Mouse (Mus musculus) frontal cortex, adult (tissue): ENCODE results near the gene S100b.

Experiments used
- ATAC-seq: cut with Nextera tagmentation; 2 replicates; pipeline ENCODE4 v1.9.2; 2017; ENCODE audit warnings: mild to moderate bottlenecking, moderate library complexity, mixed read lengths; ENCODE audit not compliant: low TSS enrichment

Gene S100b

DNA sequence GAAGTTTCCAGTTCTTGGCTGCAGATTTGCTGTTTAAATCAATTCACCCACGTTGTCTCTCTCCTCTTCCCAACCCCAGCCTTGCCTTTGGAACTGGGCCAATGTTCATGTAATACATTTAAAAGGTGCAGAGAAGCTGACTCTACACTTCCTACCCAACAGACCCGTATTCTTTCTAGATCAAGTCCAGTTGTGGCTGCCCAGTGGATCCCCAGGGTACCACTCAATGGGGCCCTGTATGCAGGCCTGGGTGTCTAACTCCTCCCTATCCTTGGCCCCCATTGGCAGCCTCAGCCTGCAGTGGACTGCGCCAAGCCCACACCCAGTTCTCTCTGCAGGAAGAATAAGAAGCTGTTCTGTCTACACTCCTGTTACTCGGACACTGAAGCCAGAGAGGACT, at the start of gene S100b:
Gene S100b (plus strand): TSS at position 318 of the 400 bp plus-strand sequence.
- peak; percentile 77 for ATAC-seq

DNA sequence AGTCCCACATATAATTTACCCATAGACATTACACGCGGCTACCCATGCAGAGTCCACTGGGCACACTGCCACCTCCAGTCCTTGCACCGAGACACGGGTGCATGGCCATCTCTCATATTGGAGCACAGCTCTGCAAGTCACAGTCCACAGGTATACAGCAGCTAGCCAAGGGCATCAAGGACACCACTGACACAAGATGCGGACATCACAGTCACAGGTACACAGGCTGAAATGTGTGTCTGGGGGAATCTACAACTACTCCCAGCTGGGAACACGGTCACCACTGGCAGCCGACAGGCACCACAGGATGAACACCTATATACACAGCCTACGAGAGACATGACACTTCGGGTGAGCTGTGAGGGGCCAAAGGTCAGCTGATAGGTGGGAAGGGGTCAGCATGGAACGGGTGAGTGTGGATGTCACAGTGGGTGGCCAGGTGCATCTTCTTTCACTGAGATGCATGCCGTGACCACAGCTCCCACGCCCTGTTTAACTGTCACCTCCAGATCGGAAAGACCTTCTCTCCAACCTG, 46.3 kb upstream of the S100b start:
- ATAC-seq, result no peak

DNA sequence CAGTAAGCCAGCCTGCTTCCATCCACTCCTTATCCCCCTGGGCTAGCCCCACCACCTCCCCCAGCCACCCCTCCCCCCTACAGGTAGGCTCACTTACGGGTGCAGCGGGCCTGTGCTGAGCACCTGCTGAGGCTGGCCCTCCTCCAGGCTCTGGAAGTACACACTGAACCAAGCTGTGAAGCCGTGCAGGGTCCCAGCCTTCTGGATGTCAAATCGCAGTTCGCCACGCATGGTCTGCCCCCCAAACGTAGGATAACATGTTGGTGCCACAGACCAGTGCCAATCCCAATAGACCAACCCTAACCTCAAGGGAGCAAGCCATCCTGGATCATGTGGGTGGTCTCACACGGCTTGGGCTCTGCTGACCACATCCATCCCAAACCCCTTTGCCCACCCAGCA, 44.4 kb upstream of the S100b start:
- no peak for ATAC-seq

DNA sequence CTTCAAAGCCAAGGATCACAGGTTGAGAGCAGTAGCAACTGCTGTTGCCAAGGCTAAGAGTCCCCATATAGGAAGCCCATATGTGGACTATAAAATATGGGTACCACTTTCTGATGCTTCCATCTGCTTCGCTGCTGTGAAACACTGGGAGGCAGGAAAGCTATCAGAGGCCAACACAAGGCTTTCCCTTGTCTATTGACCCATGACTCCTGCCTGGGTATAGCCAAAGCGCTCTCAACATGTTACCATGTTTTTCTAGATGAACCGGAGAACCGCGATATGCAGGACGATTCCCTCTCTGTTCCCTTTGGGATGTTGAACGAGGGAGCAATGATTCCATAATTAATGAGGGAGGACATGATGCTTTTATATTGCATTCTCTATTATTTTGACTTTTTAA, 42.8 kb upstream of the S100b start:
- ATAC-seq, result no peak

DNA sequence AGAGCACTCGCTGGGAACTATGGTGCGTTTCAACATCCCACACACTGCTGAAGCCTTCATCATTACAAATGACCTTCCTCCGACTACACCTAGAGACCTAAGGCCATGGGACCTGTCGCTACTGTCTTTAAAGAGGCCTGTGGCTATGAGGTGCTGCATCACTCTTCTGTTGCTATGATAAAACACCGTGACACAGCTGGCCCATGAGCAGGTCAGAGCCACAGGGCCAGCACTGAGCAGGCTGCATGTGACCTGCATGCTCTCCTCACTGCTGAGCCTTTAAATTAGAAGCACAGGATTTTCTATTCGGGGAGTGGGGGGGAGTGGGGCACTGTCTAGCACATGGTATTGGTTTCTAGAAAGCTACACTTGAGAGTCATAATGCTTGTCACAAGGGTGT, 41.5 kb upstream of the S100b start:
- no peak for ATAC-seq

DNA sequence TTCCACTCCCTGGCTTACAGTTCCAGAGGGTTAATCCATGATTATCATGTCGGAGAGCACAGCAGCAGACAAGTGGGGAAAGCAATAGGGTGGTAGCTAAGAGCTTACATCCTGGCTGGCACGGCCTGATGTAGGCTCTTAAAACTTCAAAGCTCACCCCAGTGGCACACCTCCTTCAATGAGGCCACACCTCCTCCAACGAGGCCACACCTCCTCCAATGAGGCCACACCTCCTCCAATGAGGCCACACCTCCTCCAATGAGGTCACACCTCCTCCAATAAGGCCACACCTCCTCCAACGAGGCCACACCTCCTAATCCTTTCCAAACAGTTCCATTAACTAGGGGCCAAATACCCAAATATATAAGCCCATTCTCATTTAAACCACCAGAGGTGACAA, 39.5 kb upstream of the S100b start:
- ATAC-seq, result no peak

DNA sequence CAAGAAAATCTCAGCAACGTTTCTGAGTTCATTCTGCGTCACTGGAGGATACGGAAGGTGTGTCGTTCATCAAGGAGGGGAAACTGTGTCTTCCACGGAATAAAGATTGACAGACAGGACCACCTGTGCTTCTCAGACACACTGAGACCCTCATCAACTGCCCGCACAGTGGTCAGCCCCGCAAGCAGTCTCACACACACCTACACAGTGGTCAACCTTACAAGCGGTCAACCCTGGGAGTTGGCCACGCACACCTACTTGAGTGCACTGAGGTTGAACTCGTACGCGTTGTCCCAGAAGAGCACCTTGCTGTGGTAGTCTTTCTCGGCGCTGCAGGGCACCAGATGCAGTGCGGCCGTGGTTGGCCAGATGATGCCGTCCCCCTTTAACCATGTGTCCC, 36.6 kb upstream of the S100b start:
- no peak for ATAC-seq

DNA sequence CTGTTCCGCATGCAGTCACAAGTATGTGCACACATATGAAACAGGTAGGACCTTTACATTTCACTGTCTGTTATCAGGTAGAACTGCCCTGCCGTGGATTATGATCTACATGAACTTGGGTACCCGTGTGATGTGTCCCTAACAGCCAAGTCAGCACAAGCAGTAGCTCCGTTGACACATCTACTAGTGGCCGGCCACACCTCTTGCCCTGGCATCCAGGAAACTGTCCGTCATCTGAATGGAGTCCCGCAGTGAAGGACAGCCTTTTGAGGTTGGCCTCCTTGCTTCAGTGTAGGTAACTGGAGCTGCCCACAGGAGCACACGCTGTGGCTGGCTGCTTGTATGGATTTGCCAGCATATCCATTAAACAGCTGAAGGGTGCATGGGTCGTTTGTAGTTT, 35.4 kb upstream of the S100b start:
- no peak for ATAC-seq

DNA sequence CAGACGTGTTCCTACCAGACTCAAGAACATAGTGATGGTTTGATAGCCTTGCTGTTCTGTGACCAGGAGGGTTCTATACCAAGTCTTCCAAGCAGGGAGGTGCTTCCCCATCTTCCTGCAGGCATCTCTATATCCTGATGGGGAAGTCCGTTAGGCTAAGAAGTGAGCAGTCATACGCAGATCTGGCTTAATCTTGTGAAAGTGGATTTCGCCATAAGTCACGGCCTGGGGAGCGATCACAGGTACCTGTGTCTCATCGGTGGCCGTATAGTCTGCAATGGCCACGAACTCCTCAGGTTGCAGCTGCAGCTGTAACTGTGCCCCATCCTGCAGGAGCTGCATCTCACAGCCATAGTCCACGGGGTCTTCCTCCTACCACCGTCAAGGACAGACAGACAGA, 27.7 kb upstream of the S100b start:
- ATAC-seq, result no peak

DNA sequence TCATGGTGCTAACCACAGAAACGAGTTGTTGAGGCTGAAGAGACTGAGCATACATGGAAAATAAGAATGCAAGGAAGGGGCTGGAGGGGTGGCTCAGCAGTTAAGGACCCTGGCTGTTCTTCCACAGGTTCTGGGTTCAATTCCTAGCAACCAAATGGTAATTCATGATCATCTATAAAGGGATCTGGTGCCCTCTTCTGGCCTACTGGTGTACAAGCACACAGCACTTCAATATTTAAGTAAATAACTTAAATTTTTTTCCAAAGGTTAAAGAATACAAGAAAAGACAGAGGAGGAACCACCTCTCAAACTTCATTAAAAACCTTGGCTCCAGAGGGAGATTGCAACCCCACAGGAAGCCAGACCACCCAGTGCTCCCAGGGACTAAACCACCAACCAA, 24.0 kb upstream of the S100b start:
- no peak for ATAC-seq

DNA sequence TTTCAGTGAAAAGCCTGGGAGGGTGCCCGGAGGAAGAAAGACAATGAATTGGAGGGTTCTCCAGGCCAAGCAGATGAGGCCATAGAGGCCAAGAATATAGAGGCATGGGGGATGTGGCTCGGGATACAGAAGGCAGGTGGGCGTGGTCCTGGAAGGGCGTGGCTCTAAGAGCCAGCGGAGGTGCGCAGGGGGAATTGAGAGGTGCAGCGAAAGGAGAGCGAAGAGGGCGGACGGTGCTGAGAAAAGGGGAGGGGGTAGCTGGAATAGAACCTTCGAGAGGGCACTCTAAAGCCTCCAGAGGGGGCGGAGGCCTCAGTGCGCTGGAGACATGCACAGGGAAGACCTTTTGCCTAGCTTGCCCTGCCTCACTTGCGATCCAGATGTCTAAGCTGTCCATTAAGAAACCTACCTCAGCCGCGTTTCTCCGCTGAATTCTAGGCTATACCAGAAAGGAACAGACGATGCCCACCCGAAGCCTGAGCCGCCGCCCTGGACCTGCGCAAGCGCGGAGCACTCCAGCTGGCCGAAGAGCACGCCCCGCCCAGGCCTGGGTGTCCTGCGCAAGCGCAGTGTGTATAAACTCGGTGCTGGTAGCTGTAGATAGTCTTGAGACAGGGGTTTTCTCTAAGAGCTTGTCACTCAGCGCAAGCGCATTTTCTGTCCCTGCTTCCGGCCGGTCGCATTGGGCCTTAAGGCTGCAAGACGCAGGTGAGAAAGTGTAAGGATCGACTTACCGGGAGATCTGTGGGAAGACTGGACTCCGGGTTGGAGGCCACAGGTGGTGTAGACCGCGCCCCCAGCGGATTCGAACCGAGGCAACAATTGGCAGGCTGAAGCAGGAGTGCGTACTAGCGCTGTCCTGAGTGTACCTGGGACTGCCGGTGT, 16.1 kb upstream of the S100b start, which contains the start of gene Prmt2:
Gene Prmt2 (minus strand): TSS at position 525 of the 885 bp plus-strand sequence.
- peak; percentile 99 for ATAC-seq

DNA sequence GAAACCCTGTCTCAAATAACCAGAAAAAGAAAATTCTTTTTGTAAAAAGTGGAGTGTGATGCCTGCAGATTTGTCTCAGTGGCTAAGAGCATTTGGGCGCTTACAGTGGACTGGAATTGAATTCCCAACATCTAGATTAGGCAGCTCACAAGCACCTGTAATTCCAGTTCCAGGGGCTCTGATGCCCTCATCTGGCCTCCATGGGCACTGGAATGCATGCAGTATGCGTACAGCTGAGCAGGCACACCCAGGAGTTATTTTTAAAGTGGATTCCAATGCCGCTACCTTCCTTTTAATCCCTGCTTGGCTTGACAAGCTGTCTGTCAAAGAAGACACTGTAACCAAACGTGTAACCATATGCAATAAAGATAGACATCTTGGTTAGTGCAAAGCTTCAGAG, 14.3 kb upstream of the S100b start:
- no peak for ATAC-seq

DNA sequence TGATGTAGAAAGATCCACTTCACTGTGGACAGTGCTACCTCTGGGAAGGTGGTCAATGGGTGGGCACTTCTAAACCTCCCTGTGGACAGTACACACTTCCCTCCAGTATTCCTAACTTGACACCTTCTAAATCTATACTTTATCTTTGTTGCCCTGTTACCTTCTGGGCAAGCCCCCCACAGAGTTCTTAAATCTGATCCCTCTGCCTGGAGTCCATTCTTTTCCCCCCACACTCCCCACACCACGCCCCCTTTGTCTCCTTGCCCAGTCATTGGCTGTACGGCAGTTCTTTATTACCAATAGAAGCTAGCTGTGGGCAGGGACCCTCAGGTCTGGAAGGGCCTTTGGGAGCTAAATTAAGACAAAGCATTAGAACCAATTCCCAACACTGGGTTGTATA, 8.5 kb upstream of the S100b start:
- no peak for ATAC-seq

DNA sequence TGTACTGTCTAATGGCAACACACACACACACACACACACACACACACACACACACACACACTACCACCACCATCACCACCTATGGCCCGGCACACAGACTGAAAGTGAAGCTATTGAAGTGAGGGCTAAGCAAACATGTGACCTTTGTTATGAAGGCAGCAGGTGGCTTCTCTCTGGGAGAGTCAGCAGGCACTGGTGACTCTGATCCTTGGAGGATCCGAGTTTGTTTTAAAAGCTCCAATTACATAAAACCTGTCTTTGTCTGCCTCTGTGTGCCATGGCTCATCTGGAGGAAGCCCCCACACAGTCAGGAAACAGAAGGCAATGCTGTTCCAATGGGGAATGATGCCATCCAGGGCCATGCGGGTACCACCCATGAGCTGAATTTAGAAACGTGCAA, 7.1 kb upstream of the S100b start:
- no peak for ATAC-seq

DNA sequence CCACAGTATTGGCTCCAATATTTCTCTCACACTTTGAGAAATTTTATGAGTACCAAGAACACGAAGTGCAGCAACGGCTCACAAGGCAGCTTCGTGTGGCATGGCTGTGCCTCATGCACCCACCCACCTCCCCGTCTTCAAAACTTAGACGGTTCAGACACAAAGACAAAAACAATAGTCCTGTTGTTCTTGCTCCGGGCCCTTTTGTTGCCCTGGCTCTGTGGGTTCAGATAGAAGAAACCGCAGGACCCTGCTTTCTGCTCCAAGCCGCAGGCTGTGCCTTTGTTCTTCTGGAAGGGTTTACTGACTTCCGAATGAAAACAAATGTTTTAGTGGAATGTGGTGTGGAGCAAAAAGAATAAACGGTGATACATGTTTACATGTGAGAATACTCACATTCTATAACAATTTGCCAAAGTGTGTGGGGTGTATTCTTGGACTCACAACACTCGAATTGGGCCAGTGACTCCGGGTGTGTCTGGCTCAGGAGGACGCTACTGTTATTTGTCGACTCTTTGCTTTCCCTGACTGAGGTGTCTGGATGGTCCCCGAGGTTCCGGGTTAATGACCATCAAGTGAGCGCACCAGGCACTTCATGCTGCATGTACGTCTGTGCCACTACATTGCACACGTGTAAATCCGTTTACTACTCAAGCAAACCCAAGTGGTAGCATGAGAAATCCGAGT, 5.5 kb upstream of the S100b start:
- no peak for ATAC-seq

DNA sequence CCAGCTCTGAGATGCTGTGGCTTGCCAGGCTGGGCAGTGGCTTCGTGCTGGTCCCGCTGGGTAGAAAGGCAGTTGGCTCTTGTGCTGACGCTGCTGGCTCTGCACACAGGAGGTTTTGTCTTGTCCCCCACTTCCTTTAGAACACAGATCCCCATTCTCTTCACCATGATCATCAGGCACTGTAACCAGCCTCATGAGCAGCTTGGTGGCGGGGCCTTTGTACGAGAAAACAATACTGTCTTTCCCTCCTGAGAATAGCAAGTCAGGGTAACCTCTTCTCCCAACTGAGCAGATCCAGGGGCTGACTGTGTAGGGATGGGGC, 5.0 kb upstream of the S100b start:
- peak; percentile 50; the same call in 1 of the 2 replicates for ATAC-seq

DNA sequence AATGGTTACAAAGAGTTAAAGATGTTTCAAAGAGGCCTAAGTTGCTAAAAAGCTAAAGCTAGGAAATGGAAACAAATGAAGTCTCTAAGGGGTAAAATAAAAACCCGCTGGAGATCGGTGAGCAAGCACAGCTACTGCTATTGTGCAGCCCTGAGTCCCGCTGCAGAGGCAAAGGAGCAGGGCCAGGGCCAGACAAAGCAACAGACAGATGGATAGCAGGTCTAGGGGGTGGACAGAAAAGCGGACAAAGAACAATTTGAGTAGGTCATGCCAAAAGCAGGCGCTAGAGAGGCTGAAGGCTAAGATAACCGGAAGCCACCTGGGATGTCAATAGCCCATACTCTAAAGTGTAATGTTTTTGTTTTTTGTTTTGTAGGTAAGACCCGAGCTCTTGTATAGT, 2.8 kb upstream of the S100b start:
- ATAC-seq, result no peak

DNA sequence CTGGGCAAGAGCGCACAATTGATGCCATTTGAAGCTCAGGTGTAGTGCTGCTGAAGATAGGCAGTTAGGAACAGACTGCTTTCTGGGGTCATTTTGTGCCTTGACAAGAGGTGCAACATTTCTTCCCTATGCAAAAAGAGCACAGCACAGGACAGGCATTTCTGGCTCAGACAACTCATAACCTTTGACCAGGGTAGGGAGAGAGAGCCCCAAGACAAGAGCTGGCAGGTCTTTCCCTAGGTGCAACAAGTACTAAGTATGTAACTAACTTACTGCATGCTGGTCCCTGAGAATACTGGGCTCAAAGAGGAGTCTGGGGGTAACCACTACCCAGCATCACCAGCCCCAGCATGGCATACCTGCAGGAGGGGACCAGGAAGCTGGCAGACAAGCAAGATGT, 574 bp upstream of the S100b start:
- ATAC-seq, result no peak

DNA sequence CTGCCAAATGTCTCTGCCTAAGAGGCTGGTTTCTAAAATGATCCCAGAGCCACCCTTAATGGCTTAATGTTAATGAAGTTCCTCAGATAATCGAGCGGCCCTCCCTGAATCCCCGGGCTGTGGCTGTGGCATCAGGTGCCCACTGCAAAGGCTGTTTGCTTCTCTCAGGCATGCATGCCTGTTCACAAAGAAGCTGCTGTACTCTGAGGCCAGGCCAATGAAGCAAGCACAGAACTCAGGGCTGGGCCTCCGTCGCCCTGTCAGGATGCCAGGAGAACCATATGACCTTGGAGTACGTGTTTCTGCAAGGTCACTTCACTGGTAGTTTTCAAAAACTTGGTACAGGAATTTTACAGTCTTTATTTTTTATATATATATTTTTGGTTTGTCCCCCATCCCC, 2.0 kb downstream of the S100b start:
- ATAC-seq, result no peak

DNA sequence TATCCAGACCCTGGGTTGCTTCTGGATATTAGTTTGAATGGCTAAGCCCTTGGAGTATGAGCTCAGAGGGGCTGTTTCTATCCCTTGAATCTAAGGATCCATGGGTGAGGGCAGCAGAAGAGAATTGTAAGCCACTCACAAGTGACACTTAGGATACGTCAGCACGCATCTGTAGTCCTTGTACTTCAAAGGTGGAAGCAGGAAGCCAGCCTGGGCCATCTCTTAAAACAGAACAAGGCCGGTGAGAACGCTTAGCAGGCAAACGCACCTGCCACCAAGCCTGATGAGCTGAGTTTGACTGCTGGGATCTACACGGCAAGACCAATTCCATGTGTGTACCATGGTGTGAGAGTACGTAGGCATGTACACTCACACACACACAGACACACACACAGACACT, 3.6 kb downstream of the S100b start:
- ATAC-seq, result no peak

DNA sequence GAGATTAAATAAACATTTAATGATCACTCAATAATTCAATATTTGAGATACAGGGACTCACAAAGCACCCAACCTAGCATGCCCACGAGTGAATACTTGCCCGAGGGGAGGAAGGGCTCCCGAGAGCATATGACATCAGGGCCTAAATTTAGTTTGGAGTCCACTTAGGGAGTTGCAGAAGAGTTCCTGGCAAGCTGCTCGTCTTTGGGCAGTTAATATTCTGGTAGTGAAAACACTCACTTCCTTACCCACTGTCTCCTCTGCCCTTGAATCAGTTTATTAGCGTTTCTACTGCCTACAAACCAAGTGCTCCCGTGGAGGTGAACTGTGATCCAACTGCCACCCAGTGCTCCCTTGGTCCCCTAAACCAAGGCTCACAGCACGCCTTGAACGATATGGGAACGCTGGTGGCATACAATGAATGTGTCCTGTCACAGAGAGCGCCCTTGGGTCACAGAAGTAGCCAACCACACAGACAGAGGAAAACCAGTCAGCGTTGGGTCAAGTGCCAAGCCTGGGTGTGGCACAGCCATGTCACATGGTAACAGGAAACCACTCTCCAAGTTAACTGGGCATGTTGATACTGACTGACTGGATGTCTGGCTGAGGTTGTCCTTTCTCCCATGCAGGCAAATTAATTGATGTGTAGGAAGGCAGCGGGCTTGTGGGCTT, 4.2 kb downstream of the S100b start:
- no peak for ATAC-seq

DNA sequence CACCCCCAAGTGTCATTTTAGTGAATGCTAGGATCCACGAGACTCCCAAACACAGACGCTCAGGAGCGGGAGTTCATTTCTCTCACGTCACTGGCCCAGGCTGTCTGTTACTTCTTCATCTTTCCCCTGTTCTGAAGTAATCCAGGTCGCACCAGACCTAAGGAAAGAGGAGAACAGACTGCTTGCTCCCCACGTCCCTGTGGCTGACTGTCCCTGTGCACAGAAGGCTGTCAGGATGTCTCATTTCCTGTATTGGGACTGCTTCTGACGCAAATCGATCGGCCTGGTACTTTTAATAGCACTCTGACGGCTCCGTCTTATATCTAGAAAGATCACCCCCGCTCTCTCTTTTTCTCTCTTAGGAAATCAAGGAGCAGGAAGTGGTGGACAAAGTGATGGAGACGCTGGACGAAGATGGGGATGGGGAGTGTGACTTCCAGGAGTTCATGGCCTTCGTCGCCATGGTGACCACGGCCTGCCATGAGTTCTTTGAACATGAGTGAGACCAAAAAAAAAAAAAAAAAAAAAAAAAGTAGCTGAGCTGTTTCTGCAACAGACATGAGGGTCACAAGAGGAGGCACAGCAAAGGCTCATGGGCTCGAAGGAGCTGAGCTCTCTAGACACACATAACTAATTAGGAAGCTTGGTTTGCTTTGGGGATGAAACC, 6.0 kb downstream of the S100b start:
- no peak for ATAC-seq
